Mouse (Mus musculus): ENCODE measurements around the gene Kdm8.
"Not testable (repeated sequence)": the region's sequence is repeated elsewhere in the genome, so short reads cannot be mapped to it uniquely, and the experiment has no call there.

Gene Kdm8

DNA sequence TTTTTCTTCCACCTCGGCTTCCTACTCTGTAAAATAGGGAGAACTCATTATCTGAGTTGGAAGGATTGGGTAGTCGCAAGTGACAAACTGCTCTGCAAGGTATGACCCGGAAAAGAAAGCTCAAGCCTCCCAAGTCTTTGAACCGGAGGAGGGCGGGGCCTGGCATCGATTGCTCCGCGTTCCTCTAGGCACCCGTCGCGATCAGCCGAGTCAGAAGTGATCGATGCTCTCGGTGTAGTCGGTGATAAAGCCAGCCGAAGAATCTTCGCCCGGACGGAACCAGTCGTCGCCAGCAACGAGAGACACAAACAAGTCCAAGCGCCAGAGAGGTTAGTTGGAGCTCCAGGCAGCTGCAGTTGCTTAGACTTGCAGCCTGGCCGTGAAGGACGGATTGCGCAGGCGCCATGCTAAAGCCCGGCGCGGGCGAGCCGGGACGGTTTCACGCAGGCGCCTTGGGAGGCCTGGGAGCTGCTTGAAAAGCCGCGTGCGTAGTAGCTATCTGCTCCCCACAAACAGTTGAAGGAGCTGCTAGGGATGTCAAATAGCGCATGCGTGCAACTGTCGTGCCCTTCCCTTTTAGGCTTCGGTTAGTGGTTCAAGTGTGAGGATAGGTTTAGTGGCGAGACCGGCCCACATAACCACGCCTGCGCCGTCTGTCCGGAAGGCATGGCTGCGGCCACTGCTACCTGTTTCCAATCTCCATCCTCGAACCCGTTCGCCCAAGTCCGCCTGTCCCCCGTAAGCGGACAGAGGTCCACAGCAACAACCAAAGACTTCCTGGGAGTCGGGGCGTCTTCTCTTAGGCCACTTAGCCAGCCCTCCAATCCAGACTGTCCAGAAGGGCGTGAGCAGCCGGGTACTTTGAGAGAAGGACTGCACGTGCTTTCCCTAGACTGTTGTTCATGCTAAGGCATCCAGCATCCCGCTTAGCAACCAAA, at the start of gene Kdm8:
Kdm8 (plus strand) TSS at position 213 of the 938 bp plus-strand sequence.
- peak; percentile 98 for DNase-seq (ENCODE audit: low read depth, low spot score)

GRCm38 (mm10) chr7:125398116-125398515, 46.4 kb upstream of the Kdm8 start:
- DNase-seq (ENCODE audit: low read depth, low spot score): no peak

DNA sequence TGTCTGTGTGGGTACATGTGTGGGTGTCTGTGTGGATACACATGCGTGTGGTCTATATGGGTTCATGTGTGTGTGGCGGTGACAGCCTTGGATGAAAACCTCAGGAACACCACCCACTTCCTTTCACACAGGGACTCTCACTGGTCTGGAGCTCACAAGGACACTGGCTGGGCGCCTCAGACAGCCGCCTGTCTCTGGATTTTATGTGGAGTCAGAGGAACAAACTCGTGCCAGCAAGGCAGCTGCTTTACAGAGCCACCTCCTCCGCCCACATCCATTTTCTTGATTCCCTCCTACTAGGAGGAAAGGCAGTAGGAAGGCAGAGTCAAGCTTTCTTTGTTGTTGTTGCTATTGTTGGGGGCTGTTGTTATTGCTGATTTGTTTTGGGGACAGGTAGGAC, 45.8 kb upstream of the Kdm8 start:
- no peak for DNase-seq (ENCODE audit: low read depth, low spot score)

- DNase-seq (ENCODE audit: low read depth, low spot score): no peak
Observed at GRCm38 (mm10) chr7:125407136-125407535, 37.3 kb upstream of the Kdm8 start.

- DNase-seq (ENCODE audit: low read depth, low spot score): no peak
Observed at GRCm38 (mm10) chr7:125415087-125415486, 29.4 kb upstream of the Kdm8 start.

GRCm38 (mm10) chr7:125415776-125416175, 28.7 kb upstream of the Kdm8 start:
- no peak for DNase-seq (ENCODE audit: low read depth, low spot score)

GRCm38 (mm10) chr7:125416762-125417161, 27.7 kb upstream of the Kdm8 start:
- no peak for DNase-seq (ENCODE audit: low read depth, low spot score)

DNA sequence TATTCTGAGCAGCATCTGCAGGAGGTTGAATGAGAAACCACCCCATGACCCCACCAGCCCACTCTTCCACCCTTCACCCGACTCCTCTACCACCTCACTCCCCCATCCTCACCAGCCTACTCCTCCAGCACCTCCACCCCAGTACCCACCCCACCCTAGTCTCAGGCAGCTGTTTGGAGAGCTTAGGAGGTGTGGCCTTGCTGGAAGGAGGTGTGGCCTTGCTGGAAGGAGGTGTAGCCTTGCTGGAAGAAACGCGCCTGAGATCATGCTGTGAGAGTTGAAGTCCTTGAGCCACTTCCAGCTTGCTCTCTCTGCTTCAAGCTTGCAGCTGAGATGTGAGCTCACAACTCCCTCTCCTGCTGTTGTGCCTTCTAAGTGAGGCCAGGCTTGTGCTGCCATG, 26.1 kb upstream of the Kdm8 start:
- DNase-seq (ENCODE audit: low read depth, low spot score): no peak

GRCm38 (mm10) chr7:125420190-125420589, 24.3 kb upstream of the Kdm8 start:
- no peak for DNase-seq (ENCODE audit: low read depth, low spot score)

GRCm38 (mm10) chr7:125421911-125422310, 22.6 kb upstream of the Kdm8 start:
- DNase-seq (ENCODE audit: low read depth, low spot score): no peak

GRCm38 (mm10) chr7:125423056-125423455, 21.4 kb upstream of the Kdm8 start:
- DNase-seq (ENCODE audit: low read depth, low spot score): no peak

GRCm38 (mm10) chr7:125427492-125428090, 16.9 kb upstream of the Kdm8 start:
- no peak for DNase-seq (ENCODE audit: low read depth, low spot score)

DNA sequence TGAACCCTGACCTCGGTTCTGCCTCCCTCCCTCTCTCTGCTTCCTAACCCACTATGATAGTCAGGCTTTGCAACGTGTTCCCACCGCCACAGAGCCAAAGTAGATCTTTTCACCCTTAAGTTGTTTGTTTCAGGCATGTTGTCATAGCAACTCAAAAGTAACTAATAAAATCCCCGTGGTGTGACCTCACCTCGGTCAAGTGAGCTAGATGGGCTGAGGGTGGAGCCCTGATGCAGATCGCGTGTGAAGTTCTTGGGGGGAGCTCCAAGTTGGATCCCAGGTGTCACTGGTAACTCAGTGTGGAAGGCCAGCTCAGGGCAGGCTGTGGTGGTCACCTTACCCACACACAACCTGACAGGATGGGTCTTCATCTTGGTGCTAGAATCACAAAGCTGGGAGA, 16.1 kb upstream of the Kdm8 start:
- DNase-seq (ENCODE audit: low read depth, low spot score): no peak

- not testable (repeated sequence) for DNase-seq (ENCODE audit: low read depth, low spot score)
Observed at GRCm38 (mm10) chr7:125428816-125429500, 15.5 kb upstream of the Kdm8 start.

DNA sequence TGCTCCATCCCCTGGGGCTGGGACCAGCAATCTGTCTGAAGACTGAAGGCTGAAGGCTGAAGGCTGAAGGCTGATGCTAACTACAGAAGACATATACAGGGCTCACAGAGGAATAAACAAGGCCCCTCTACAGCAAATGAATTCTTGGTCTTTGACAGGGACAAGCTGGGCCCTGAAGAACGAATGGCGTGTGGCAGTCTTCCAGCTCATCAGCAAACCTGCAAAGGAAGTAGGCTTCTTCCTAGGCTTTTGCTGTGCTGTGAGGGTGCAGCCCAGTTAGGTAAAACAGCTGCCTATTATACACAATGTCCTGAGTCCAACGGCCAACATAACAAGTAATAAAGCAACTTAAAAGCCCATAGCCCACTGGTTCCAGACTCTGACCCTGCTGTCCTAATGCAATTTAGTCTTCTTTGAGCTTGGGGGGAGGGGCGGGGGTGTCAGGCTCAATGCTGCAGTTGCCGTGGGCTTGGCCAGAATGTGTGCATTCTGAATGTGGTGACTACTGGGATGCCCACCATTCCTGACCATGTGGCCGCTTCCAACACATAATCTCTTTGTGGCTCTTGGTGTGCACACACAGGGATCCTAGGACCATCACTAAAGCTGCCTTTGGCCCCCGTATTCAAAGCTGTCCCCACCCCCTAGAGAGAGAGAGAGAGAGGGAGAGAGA, 14.2 kb upstream of the Kdm8 start:
- DNase-seq (ENCODE audit: low read depth, low spot score): no peak

- DNase-seq (ENCODE audit: low read depth, low spot score): no peak
Observed at GRCm38 (mm10) chr7:125433874-125434273, 10.6 kb upstream of the Kdm8 start.

- DNase-seq (ENCODE audit: low read depth, low spot score): no peak
Observed at GRCm38 (mm10) chr7:125434666-125435290, 9.7 kb upstream of the Kdm8 start.

GRCm38 (mm10) chr7:125442323-125442722, 2.2 kb upstream of the Kdm8 start:
- DNase-seq (ENCODE audit: low read depth, low spot score): no peak

DNA sequence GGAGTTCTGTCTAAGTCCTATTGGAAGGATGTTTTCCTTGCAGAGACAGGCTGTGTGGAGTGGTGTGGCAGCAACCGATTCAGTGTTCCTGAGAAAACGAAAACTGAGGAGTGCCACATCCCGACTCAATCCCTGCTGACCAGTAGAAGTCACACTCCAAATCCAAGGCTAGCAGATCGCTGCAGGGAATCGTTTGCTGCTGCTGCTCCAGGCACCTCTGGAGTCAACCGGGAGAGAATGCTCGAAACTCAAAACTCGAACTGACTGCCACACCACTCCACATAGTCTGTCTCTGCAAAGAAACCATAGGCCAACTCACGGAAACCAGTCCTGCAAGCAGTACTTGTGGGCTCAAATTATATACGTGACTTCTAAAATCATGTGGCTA, 406 bp upstream of the Kdm8 start:
- DNase-seq (ENCODE audit: low read depth, low spot score): no peak

DNA sequence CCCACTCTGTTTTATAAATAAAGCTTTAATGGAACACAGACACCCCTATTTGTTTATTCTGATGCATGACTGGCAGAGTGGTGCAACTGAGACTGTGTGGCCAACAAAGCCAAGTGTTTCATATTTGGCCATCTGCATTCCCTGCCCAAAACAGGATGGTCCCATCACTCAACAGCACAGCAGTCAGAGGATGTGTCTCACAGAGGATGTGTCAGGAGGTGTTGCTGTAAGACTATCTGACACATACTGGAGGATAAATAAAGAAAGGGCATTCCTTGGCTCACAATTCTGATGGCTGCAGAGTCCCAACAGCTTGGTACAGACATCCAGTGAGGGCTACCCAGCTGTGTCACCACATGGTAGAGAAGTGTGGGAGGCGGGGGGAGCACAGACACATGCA, 6.2 kb downstream of the Kdm8 start:
- DNase-seq (ENCODE audit: low read depth, low spot score): no peak

DNA sequence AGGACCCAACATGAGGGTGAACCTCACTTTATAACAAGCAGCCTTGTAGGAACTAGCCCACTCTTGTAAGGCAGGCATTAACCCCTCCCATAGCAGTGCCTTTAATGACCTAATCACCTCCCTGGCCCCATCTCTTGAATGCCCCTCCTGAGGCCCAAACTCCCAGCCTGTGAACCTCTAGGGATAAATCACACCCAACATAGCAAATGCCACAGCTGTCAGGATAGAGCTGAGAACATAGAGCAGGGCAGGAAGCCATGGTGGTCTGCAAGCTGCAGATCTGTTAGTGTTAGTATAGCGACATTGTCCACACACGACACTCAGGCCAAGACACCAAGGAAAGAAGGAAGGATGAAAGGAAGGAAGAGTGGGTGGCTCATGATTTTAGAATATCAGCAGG, 6.6 kb downstream of the Kdm8 start:
- no peak for DNase-seq (ENCODE audit: low read depth, low spot score)
